ENCODE assay signal across 9 mouse cellular contexts in genomic region chr3:109469465-109469864, GRCm38 (mm10).
DNase-seq lines count a peak whose midpoint lies in the region; ATAC-seq lines count a peak whose summit lies in the region.
"Had no signal": no experiment of that assay in that cellular context is flagged by ENCODE, and none has a peak within 500 bp of the region (broad histone marks: within the 10 kb centered on the region; RNA-seq: fewer than 3 reads in every experiment).

No protein-coding gene starts in this region.

- no peak overlapping the region for H3K9ac ChIP-seq in heart, embryonic 14.5 days (ENCODE audit: low read length)
- H3K9ac ChIP-seq in forebrain, embryonic 16.5 days (replicated peaks; ENCODE audit: low read depth, low read length) = no peak overlapping the region
- H3K9ac ChIP-seq in neural tube, embryonic 15.5 days (replicated peaks) = no peak overlapping the region
- H3K9ac ChIP-seq: liver, embryonic 13.5 days had no signal

- H3K4me2 ChIP-seq in heart, embryonic 14.5 days (ENCODE audit: low read length) = no peak overlapping the region
- H3K4me2 ChIP-seq in forebrain, embryonic 16.5 days (ENCODE audit: low read length) = no peak overlapping the region
- H3K4me2 ChIP-seq in neural tube, embryonic 15.5 days = no peak overlapping the region
- H3K4me2 ChIP-seq: liver, embryonic 13.5 days had no signal

- no peaks in the 10 kb centered on the region for H3K36me3 ChIP-seq in heart, embryonic 14.5 days (ENCODE audit: control insufficient read depth, insufficient read depth, low read length)
- no peaks in the 10 kb centered on the region for H3K36me3 ChIP-seq in forebrain, embryonic 16.5 days (ENCODE audit: control insufficient read depth, insufficient read depth)
- no peaks in the 10 kb centered on the region for H3K36me3 ChIP-seq in neural tube, embryonic 15.5 days
- H3K36me3 ChIP-seq: liver, embryonic 13.5 days had no signal

- no peaks in the 10 kb centered on the region for H3K27me3 ChIP-seq in heart, embryonic 14.5 days (ENCODE audit: control insufficient read depth, insufficient read depth, low read length)
- no peaks in the 10 kb centered on the region for H3K27me3 ChIP-seq in forebrain, embryonic 16.5 days (replicated peaks; ENCODE audit: control insufficient read depth, insufficient read depth, low read length)
- no peaks in the 10 kb centered on the region for H3K27me3 ChIP-seq in neural tube, embryonic 15.5 days (replicated peaks)
- H3K27me3 ChIP-seq: liver, embryonic 13.5 days had no signal

- intact Hi-C loops in left cerebral cortex, postnatal 4 days (cut with DNase I) = no loop called here
- intact Hi-C loops in left cerebral cortex, postnatal 10 days (cut with DNase I) = no loop called here

- 34% methylated on average over 3 of the region's 3 CpGs for WGBS in heart, embryonic 14.5 days
- WGBS in forebrain, embryonic 16.5 days = 60% methylated on average over 3 of the region's 3 CpGs
- WGBS in neural tube, embryonic 15.5 days = 77% methylated on average over 3 of the region's 3 CpGs

- ATAC-seq in heart, embryonic 14.5 days (ENCODE audit: insufficient number of reproducible peaks, insufficient read depth, low FRiP score, low read depth) = peak; percentile 54; the same call in 1 of the 2 replicates
- no peak for ATAC-seq in forebrain, embryonic 16.5 days
- no peak for ATAC-seq in neural tube, embryonic 15.5 days (ENCODE audit: low FRiP score)

- peaks cover 5 to 7% of the 10 kb centered on the region in 2 experiments; a peak in 3 of 4 replicates for H3K4me1 ChIP-seq in heart, embryonic 14.5 days (ENCODE audit: control insufficient read depth in 2 of 2, insufficient read depth in 2 of 2, low read length in 2 of 2)
- H3K4me1 ChIP-seq in forebrain, embryonic 16.5 days (replicated peaks; ENCODE audit: control insufficient read depth, insufficient read depth, low read length) = no peaks in the 10 kb centered on the region
- H3K4me1 ChIP-seq in neural tube, embryonic 15.5 days = no peaks in the 10 kb centered on the region

- no peaks in the 10 kb centered on the region for H3K9me3 ChIP-seq in heart, embryonic 14.5 days (ENCODE audit: control insufficient read depth, low read length)
- H3K9me3 ChIP-seq in forebrain, embryonic 16.5 days (ENCODE audit: control insufficient read depth, low read length) = no peaks in the 10 kb centered on the region
- H3K9me3 ChIP-seq in neural tube, embryonic 15.5 days (replicated peaks) = no peaks in the 10 kb centered on the region
- H3K9me3 ChIP-seq: liver, embryonic 13.5 days had no signal

- DNase-seq in left cerebral cortex, postnatal 4 days = peak; percentile 22
- DNase-seq in left cerebral cortex, postnatal 10 days (ENCODE audit: extremely low spot score in 1 of 2, low spot score in 2 of 2) = no peak
- DNase-seq in adrenal gland, postnatal 36 days = peak; percentile 71 to 87
- peak; percentile 34 to 51 for DNase-seq in lung, postnatal 4 days
- no peak for DNase-seq in liver
- DNase-seq: liver, embryonic 13.5 days had no signal

- no peak overlapping the region for H3K4me3 ChIP-seq in heart, embryonic 14.5 days (ENCODE audit: control insufficient read depth in 1 of 2, insufficient read depth in 1 of 2, low read depth in 1 of 2, low read length in 2 of 2)
- H3K4me3 ChIP-seq in forebrain, embryonic 16.5 days (replicated peaks; ENCODE audit: low read length) = no peak overlapping the region
- no peak overlapping the region for H3K4me3 ChIP-seq in neural tube, embryonic 15.5 days (replicated peaks)
- H3K4me3 ChIP-seq: liver, embryonic 13.5 days had no signal

- H3K27ac ChIP-seq in heart, embryonic 14.5 days (replicated peaks in 1 of 2; ENCODE audit: control insufficient read depth in 1 of 2, insufficient read depth in 1 of 2, low read depth in 2 of 2, low read length in 2 of 2) = no peak overlapping the region
- H3K27ac ChIP-seq in forebrain, embryonic 16.5 days (ENCODE audit: low read length) = no peak overlapping the region
- H3K27ac ChIP-seq in neural tube, embryonic 15.5 days (replicated peaks) = no peak overlapping the region
- H3K27ac ChIP-seq: liver, embryonic 13.5 days had no signal

Comparison
In these comparisons a context has a peak if more than half of its experiments do, and no peak if none do; other contexts are left out.
1. DNase-seq: peak in left cerebral cortex, postnatal 4 days (single experiment), adrenal gland, postnatal 36 days (2 of 2) and lung, postnatal 4 days (2 of 2); none in left cerebral cortex, postnatal 10 days (0 of 2) and liver (single experiment).